Mouse (Mus musculus): ENCODE data around the gene Exoc6.

DNA sequence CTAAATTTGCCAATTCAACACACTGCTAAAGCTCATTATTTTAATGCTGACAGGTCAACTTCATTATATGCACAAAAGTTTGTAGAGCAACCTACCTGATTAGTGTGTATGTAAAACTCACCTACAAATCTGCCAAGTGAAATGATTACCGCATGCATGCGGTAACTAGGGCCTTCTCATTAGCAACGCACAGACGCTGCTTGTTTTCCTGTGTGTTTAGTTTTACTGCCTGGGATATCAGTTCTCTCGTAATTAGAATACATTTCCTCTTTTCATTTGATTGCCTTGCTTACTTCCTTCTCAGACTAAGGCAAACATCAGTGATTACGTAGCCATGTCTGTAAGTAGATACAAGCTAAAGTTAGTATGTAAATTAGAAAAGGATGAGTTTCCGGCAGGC, 62.7 kb downstream of the Exoc6 start:
- TF ChIP-seq MXI1 (IDR thresholded peaks at IDR 0.05; ENCODE audit: low read depth, low read length), result no peak
- TF ChIP-seq POLR2A (IDR thresholded peaks at IDR 0.05; ENCODE audit: control insufficient read depth in 1 of 2, insufficient read depth in 1 of 2, low read depth in 1 of 2, low read length in 2 of 2, poor library complexity in 1 of 2), result no peak
- TF ChIP-seq MYC (IDR thresholded peaks at IDR 0.05; ENCODE audit: low read depth, low read length), result no peak
- no peak for TF ChIP-seq E2F4 (IDR thresholded peaks at IDR 0.05; ENCODE audit: borderline replicate concordance, low read depth, low read length)
- no peak for TF ChIP-seq USF1 (IDR thresholded peaks at IDR 0.05; ENCODE audit: low read depth, low read length)
- TF ChIP-seq GATA1 (IDR thresholded peaks at IDR 0.05; ENCODE audit: low read depth, low read length), result no peak
- TF ChIP-seq CHD2 (IDR thresholded peaks at IDR 0.05; ENCODE audit: low read length), result no peak
